Mouse (Mus musculus) T-helper 2 cell (primary cell): Measurements from ENCODE around the gene Ptpn11.

Source experiments
- in situ Hi-C: fragments of 300-600 bp; cut with MboI, MseI; formaldehyde crosslinking; loops from one replicate; pipeline ENCODE4 v1.15.1; 2025; ENCODE audit warnings: high pct_unique_total_duplicates

The Ptpn11 gene

DNA sequence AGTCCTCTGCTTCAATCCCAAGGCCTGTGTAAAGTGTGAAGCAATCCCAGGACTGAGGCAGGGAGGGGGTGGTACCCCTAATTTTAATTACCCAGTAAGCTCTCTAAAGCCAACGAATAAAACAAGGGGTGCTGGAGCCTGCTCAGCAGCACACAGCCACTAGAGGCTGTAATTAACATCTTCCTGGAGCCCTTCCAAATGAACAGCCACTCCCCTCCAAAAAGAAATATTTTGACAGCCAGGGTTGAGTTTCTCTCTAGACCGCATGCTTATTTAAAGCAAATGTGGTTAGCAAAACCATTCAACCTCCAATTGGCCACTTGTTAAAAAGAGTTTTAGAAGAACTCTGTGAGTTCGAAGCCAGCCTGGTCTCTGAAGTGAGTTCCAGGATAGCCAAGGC lies 97.9 kb downstream of the Ptpn11 start:
- in situ Hi-C loops = no loop called here

DNA sequence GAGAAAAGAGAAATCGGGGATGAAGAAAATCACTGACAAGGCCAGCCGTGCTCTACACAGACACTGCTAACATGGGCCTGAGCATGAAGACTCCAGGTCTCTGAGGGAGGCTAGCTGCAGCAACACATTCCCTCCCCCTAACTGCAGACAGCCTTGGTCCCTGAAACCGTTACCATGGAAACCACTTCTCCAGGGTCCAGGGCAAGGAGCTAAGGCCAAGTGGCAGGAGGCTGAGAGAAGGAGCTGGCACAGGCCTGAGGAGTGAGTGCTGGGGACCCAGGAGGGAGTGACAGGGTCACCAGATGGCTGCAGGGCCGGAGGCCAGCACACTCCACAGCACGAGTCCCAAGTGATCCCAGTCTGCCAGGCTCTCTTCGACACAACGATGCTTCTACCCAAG lies 101.5 kb downstream of the Ptpn11 start:
- in situ Hi-C loops = loop anchor here (5.0 kb wide), 1 partner anchor 33 kb away; no protein-coding TSS in a partner anchor

DNA sequence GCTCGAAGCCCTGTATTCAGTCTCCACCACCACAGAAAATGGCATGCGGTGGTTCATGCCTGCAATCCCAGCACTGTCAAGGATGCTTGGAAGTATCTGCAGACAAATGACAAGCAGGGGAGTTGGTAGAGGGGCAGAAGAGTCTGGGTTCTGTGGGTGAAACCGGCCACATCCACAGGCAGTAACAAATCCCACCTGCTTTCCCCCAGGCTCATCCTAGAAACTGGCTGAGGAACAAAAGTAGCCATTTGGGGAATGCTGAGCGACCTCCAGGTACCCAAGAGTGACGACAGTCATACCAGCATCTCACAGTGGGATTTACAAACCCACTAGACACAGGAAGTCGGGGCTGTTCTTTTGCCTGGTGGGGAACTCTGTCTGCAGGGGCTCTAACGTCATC lies 103.5 kb downstream of the Ptpn11 start:
- in situ Hi-C loops = loop anchor here (5.0 kb wide), 1 partner anchor 35 kb away; no protein-coding TSS in a partner anchor

DNA sequence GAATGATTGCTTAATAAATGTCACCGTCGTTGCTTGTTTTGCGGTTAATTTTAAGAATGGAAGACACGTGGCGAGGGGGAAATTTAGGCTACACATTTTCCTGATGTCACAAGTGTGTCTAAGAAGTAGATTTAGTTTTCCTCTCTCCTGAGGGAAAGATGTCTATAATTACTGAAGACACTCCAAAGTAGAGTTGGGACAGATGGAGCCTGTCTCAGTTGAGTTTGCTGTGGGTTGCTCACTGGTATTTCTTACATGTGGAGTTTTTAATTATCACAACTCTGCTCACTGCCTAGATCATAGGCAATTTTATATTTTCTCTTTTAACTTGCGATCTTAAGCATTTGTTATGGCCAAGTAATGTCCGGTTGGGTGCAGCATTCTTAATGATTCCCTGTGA lies 108.6 kb downstream of the Ptpn11 start:
- in situ Hi-C loops = no loop called here

DNA sequence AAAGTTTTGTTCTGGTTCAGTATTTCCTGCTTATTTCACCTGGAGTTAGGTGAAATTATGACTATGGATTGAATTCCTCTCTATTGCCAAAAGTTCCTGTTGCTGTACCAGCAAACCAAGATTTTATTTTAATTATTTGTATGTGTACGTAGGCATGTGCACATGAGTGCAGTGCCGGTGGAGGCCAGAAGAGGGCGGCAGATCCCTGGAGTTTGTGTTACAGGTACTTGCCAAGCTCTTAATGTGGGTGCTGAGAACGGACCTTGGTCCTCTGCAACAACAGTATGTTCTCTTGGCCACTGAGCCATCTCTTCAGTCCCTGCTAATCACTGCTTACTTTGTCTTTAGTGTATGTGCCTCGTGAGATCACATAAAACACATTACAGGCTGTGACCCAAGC lies 109.4 kb downstream of the Ptpn11 start:
- in situ Hi-C loops = no loop called here
